ENCODE assay signal across 15 mouse cellular contexts in the genomic region with DNA sequence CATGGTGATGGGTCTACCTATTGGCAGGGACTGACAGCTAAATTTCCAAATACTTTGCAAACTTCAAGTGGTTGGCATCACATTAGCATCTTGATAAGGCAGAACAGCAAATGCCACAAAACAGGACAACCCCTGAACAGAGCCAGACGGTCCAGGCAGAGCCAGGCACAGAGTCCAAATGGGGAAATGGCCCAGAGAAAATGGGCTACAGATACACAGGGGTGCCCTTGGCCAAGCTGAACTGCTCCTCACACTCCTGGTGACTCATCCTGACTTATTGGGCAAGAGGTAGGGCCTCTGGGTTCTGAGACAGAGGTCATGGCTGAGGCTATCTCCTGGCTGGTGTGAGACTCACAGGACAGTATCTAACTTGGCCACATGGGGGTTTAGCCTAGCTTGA. TPM values are rescaled to one million over a fixed set of nuclear protein-coding genes. Genes with fewer than 3 reads are reported as not detected.
DNase-seq lines count a peak whose midpoint lies in the region; ATAC-seq and TF ChIP-seq lines count a peak whose summit lies in the region.
"Had no signal": no experiment of that assay in that cellular context is flagged by ENCODE, and none has a peak within 500 bp of the region (broad histone marks: within the 10 kb centered on the region; RNA-seq: fewer than 3 reads in every experiment).

No protein-coding gene starts in this region.

- no peaks in the 10 kb centered on the region for H3K36me3 ChIP-seq in liver, postnatal 0 days (replicated peaks; ENCODE audit: insufficient read depth, low read length)
- H3K36me3 ChIP-seq in stomach, embryonic 16.5 days (ENCODE audit: control insufficient read depth, insufficient read depth, low read length) = no peaks in the 10 kb centered on the region
- H3K36me3 ChIP-seq: heart, embryonic 13.5 days; liver, embryonic 13.5 days had no signal

- no peaks in the 10 kb centered on the region for H3K9me3 ChIP-seq in liver, postnatal 0 days (ENCODE audit: low read length)
- H3K9me3 ChIP-seq in stomach, embryonic 16.5 days (replicated peaks; ENCODE audit: control insufficient read depth, low read length) = no peaks in the 10 kb centered on the region
- H3K9me3 ChIP-seq: heart, embryonic 13.5 days; liver, embryonic 13.5 days had no signal

- H3K27ac ChIP-seq in liver, postnatal 0 days (ENCODE audit: low read depth) = peak overlapping the region; percentile 66; the same call in 1 of the 2 replicates
- no peak overlapping the region for H3K27ac ChIP-seq in stomach, embryonic 16.5 days (ENCODE audit: low read length)
- H3K27ac ChIP-seq: heart, embryonic 13.5 days; layer of hippocampus, adult 2 months; liver, embryonic 13.5 days had no signal

- no peak overlapping the region for H3K4me2 ChIP-seq in liver, postnatal 0 days (ENCODE audit: low read depth, low read length)
- no peak overlapping the region for H3K4me2 ChIP-seq in stomach, embryonic 16.5 days (ENCODE audit: low read depth, low read length)
- H3K4me2 ChIP-seq: heart, embryonic 13.5 days; liver, embryonic 13.5 days had no signal

- peak; percentile 93 for ATAC-seq in liver, postnatal 0 days
- ATAC-seq in stomach, embryonic 16.5 days (ENCODE audit: insufficient read depth, low FRiP score) = peak; percentile 44; the same call in 1 of the 2 replicates
- ATAC-seq: forebrain, postnatal 0 days had no signal

- TF ChIP-seq CTCF in liver, postnatal 0 days (IDR thresholded peaks at IDR 0.05; ENCODE audit: low read depth) = no peak

- no peaks in the 10 kb centered on the region for H3K27me3 ChIP-seq in liver, postnatal 0 days (ENCODE audit: insufficient read depth, low read length)
- H3K27me3 ChIP-seq in stomach, embryonic 16.5 days (ENCODE audit: control insufficient read depth, insufficient read depth, low read length) = no peaks in the 10 kb centered on the region
- H3K27me3 ChIP-seq: liver, embryonic 13.5 days had no signal

- peak; percentile 15 to 27 for DNase-seq in spleen, postnatal 36 days (ENCODE audit: low spot score in 2 of 2)
- no peak for DNase-seq in spleen, postnatal 4 days (ENCODE audit: low spot score in 2 of 2)
- DNase-seq in adrenal gland, postnatal 14 days = peak; percentile 78
- DNase-seq in liver, postnatal 0 days = peak; percentile 46
- DNase-seq in cerebellum, postnatal 10 days = no peak
- no peak for DNase-seq in left cerebral cortex, adult 9 months (ENCODE audit: low spot score in 2 of 2)
- no peak for DNase-seq in frontal cortex, postnatal 10 days (ENCODE audit: low spot score in 2 of 2)
- DNase-seq: forebrain, postnatal 0 days; liver, embryonic 13.5 days; thymus, adult 18-20 months had no signal

- no peak overlapping the region for H3K4me3 ChIP-seq in liver, postnatal 0 days (ENCODE audit: low read depth, low read length)
- H3K4me3 ChIP-seq in stomach, embryonic 16.5 days (replicated peaks; ENCODE audit: low read length) = no peak overlapping the region
- H3K4me3 ChIP-seq: heart, embryonic 13.5 days; layer of hippocampus, adult 2 months; liver, embryonic 13.5 days had no signal

- no peak for TF ChIP-seq EP300 in liver, postnatal 0 days (IDR thresholded peaks at IDR 0.05; ENCODE audit: low read depth)

- no peak overlapping the region for H3K9ac ChIP-seq in liver, postnatal 0 days (replicated peaks)
- no peak overlapping the region for H3K9ac ChIP-seq in stomach, embryonic 16.5 days (ENCODE audit: low read length)
- H3K9ac ChIP-seq: forebrain, postnatal 0 days; heart, embryonic 13.5 days; liver, embryonic 13.5 days had no signal

- no peaks in the 10 kb centered on the region for H3K4me1 ChIP-seq in liver, postnatal 0 days (ENCODE audit: insufficient read depth)
- no peaks in the 10 kb centered on the region for H3K4me1 ChIP-seq in stomach, embryonic 16.5 days (ENCODE audit: control insufficient read depth, insufficient read depth, low read length)
- H3K4me1 ChIP-seq: heart, embryonic 13.5 days; liver, embryonic 13.5 days had no signal

- 46% methylated on average over 1 of the region's 1 CpGs for WGBS in liver, postnatal 0 days (ENCODE audit: insufficient replicate concordance)
- 59% methylated on average over 1 of the region's 1 CpGs for WGBS in stomach, embryonic 16.5 days

RNA-seq across cellular contexts. Expression of a gene that starts 9.5 kb away (rescaled TPM):
- not detected in 2 replicates for total RNA-seq in adrenal gland, postnatal 14 days (2021)
- polyA plus RNA-seq in liver, postnatal 0 days (2015; fragmentation: Nextera tagmentation; extraction: Ambion mirVana) = not detected in 2 replicates
- 4.2 and 6.7 TPM in 2 replicates for polyA plus RNA-seq in stomach, embryonic 16.5 days (2015; fragmentation: Nextera tagmentation; extraction: Ambion mirVana)
- total RNA-seq: forebrain, postnatal 0 days; layer of hippocampus, adult 2 months had no signal
- polyA plus RNA-seq: forebrain, postnatal 0 days; liver, embryonic 13.5 days had no signal

RNA-seq across cellular contexts. Expression of a gene that starts 27.0 kb away (rescaled TPM):
- total RNA-seq in adrenal gland, postnatal 14 days (2021) = 0.34 and 0.37 TPM in 2 replicates
- polyA plus RNA-seq in liver, postnatal 0 days (2015; fragmentation: Nextera tagmentation; extraction: Ambion mirVana) = 0.09 and 0.14 TPM in 2 replicates
- 0.18 and 0.21 TPM in 2 replicates for polyA plus RNA-seq in stomach, embryonic 16.5 days (2015; fragmentation: Nextera tagmentation; extraction: Ambion mirVana)
- total RNA-seq: ES-E14 had no signal
- polyA plus RNA-seq: embryonic facial prominence, embryonic 11.5 days; heart, embryonic 13.5 days; liver, embryonic 13.5 days had no signal

RNA-seq across cellular contexts. Expression of a gene that starts 30.6 kb away (rescaled TPM):
- 0.41 and 1.6 TPM in 2 replicates for total RNA-seq in adrenal gland, postnatal 14 days (2021)
- not detected in 2 replicates for polyA plus RNA-seq in liver, postnatal 0 days (2015; fragmentation: Nextera tagmentation; extraction: Ambion mirVana)
- polyA plus RNA-seq in stomach, embryonic 16.5 days (2015; fragmentation: Nextera tagmentation; extraction: Ambion mirVana) = 19.0 and 30.0 TPM in 2 replicates
- total RNA-seq: forebrain, postnatal 0 days; layer of hippocampus, adult 2 months had no signal
- polyA plus RNA-seq: embryonic facial prominence, embryonic 11.5 days; forebrain, postnatal 0 days; liver, embryonic 13.5 days had no signal

RNA-seq across cellular contexts. Expression of a gene that starts 52.3 kb away (rescaled TPM):
- not detected in 2 replicates for total RNA-seq in adrenal gland, postnatal 14 days (2021)
- polyA plus RNA-seq in liver, postnatal 0 days (2015; fragmentation: Nextera tagmentation; extraction: Ambion mirVana) = not detected in 2 replicates
- not detected in 2 replicates for polyA plus RNA-seq in stomach, embryonic 16.5 days (2015; fragmentation: Nextera tagmentation; extraction: Ambion mirVana)
- total RNA-seq: ES-E14; forebrain, postnatal 0 days; layer of hippocampus, adult 2 months had no signal
- polyA plus RNA-seq: embryonic facial prominence, embryonic 11.5 days; forebrain, postnatal 0 days; heart, embryonic 13.5 days; liver, embryonic 13.5 days had no signal

Comparison
In these comparisons a context has a peak if more than half of its experiments do, and no peak if none do; other contexts are left out.
1. DNase-seq: peak in spleen, postnatal 36 days (2 of 2), adrenal gland, postnatal 14 days (single experiment) and liver, postnatal 0 days (single experiment); none in spleen, postnatal 4 days (0 of 2), cerebellum, postnatal 10 days (0 of 2), left cerebral cortex, adult 9 months (0 of 2) and frontal cortex, postnatal 10 days (0 of 2).
2. RNA of a gene that starts 30.6 kb away (polyA plus RNA-seq): 19.0 to 30.0 TPM in stomach, embryonic 16.5 days; not detected in liver, postnatal 0 days; every median in the first group is over 10 times any median in the second.